Mouse (Mus musculus): Measurements from ENCODE around the gene Aldh6a1. TPM values are rescaled to one million over a fixed set of nuclear protein-coding genes. Genes with fewer than 3 reads are reported as not detected.

Gene Aldh6a1
- polyA plus RNA-seq, 1 experiment from 2014 or later = 54.4 TPM

GRCm38 (mm10) chr12:84402923-84403322 lies 47.9 kb downstream of the Aldh6a1 start:
- H3K4me3 ChIP-seq (ENCODE audit: low read length) = no peak overlapping the region
- 61% methylated on average over 9 of the region's 9 CpGs for WGBS
- H3K27ac ChIP-seq (ENCODE audit: low read length) = no peak overlapping the region
- H3K4me2 ChIP-seq (ENCODE audit: low read depth, low read length) = no peak overlapping the region
- no peaks in the 10 kb centered on the region for H3K36me3 ChIP-seq (ENCODE audit: control insufficient read depth, insufficient read depth, low read length)
- no peak overlapping the region for H3K9ac ChIP-seq (ENCODE audit: low read length)
- peaks cover 3% of the 10 kb centered on the region for H3K4me1 ChIP-seq (replicated peaks; ENCODE audit: control insufficient read depth, insufficient read depth, low read length)
- no peak for ATAC-seq (ENCODE audit: low read depth)
- H3K27me3 ChIP-seq (ENCODE audit: control insufficient read depth, insufficient read depth, low read depth, low read length) = no peaks in the 10 kb centered on the region
- H3K9me3 ChIP-seq (ENCODE audit: control insufficient read depth, low read length) = no peaks in the 10 kb centered on the region

DNA sequence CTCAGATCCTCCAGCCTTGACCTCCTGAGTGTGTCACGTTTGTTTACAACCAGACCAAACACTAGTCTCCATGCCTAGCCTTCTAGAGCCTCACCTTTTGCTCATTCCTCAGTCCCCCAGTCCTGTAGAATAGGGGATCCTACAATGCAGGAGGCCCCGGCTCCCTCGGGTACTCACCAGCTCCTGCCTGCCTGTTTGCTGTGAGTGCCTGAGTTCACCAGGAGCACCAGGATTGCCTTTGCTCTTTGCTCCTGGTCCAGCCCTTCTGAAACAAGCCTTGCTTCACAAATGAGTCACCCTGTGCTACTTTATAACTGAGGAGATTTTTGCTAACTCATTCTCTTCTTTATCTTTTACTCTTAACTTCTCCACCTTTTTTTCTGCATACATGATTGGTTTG lies 50.2 kb downstream of the Aldh6a1 start:
- ATAC-seq (ENCODE audit: low read depth) = no peak
- no peak overlapping the region for H3K4me3 ChIP-seq (ENCODE audit: low read length)
- no peak overlapping the region for H3K9ac ChIP-seq (ENCODE audit: low read length)
- no peaks in the 10 kb centered on the region for H3K9me3 ChIP-seq (ENCODE audit: control insufficient read depth, low read length)
- H3K27me3 ChIP-seq (ENCODE audit: control insufficient read depth, insufficient read depth, low read depth, low read length) = no peaks in the 10 kb centered on the region
- H3K4me1 ChIP-seq (replicated peaks; ENCODE audit: control insufficient read depth, insufficient read depth, low read length) = no peaks in the 10 kb centered on the region; the same call in 1 of the 2 replicates
- no peak overlapping the region for H3K27ac ChIP-seq (ENCODE audit: low read length)
- WGBS = 28% methylated on average over 3 of the region's 3 CpGs
- H3K36me3 ChIP-seq (ENCODE audit: control insufficient read depth, insufficient read depth, low read length) = no peaks in the 10 kb centered on the region
- no peak overlapping the region for H3K4me2 ChIP-seq (ENCODE audit: low read depth, low read length)

- H3K27me3 ChIP-seq (ENCODE audit: control insufficient read depth, insufficient read depth, low read depth, low read length) = no peaks in the 10 kb centered on the region
- 65% methylated on average over 3 of the region's 3 CpGs for WGBS
- no peak overlapping the region for H3K4me2 ChIP-seq (ENCODE audit: low read depth, low read length)
- no peaks in the 10 kb centered on the region for H3K9me3 ChIP-seq (ENCODE audit: control insufficient read depth, low read length)
- H3K4me3 ChIP-seq (ENCODE audit: low read length) = no peak overlapping the region
- H3K9ac ChIP-seq (ENCODE audit: low read length) = no peak overlapping the region
- no peaks in the 10 kb centered on the region; the same call in 1 of the 2 replicates for H3K4me1 ChIP-seq (replicated peaks; ENCODE audit: control insufficient read depth, insufficient read depth, low read length)
- ATAC-seq (ENCODE audit: low read depth) = no peak
- H3K27ac ChIP-seq (ENCODE audit: low read length) = no peak overlapping the region
- H3K36me3 ChIP-seq (ENCODE audit: control insufficient read depth, insufficient read depth, low read length) = no peaks in the 10 kb centered on the region
Observed at GRCm38 (mm10) chr12:84400068-84400467, 50.7 kb downstream of the Aldh6a1 start.

- no peaks in the 10 kb centered on the region for H3K36me3 ChIP-seq (ENCODE audit: control insufficient read depth, insufficient read depth, low read length)
- no peak overlapping the region for H3K27ac ChIP-seq (ENCODE audit: low read length)
- no peaks in the 10 kb centered on the region for H3K27me3 ChIP-seq (ENCODE audit: control insufficient read depth, insufficient read depth, low read depth, low read length)
- no peak overlapping the region for H3K9ac ChIP-seq (ENCODE audit: low read length)
- WGBS = 42% methylated on average over 9 of the region's 9 CpGs
- no peaks in the 10 kb centered on the region; the same call in 1 of the 2 replicates for H3K4me1 ChIP-seq (replicated peaks; ENCODE audit: control insufficient read depth, insufficient read depth, low read length)
- no peaks in the 10 kb centered on the region for H3K9me3 ChIP-seq (ENCODE audit: control insufficient read depth, low read length)
- ATAC-seq (ENCODE audit: low read depth) = no peak
- H3K4me3 ChIP-seq (ENCODE audit: low read length) = no peak overlapping the region
- no peak overlapping the region for H3K4me2 ChIP-seq (ENCODE audit: low read depth, low read length)
Observed at GRCm38 (mm10) chr12:84399663-84400062, 51.1 kb downstream of the Aldh6a1 start.

- Histone ChIP-seq H3K27ac (ENCODE audit: low read length) (no peak overlapping the region), H3K9me3 (ENCODE audit: control insufficient read depth, low read length) (no peaks in the 10 kb centered on the region), H3K4me2 (ENCODE audit: low read depth, low read length) (no peak overlapping the region), H3K27me3 (ENCODE audit: control insufficient read depth, insufficient read depth, low read depth, low read length) (no peaks in the 10 kb centered on the region), H3K9ac (ENCODE audit: low read length) (no peak overlapping the region), H3K4me1 (replicated peaks; ENCODE audit: control insufficient read depth, insufficient read depth, low read length) (no peaks in the 10 kb centered on the region; the same call in 1 of the 2 replicates), H3K36me3 (ENCODE audit: control insufficient read depth, insufficient read depth, low read length) (no peaks in the 10 kb centered on the region), H3K4me3 (ENCODE audit: low read length) (no peak overlapping the region)
- WGBS = 66% methylated on average over 9 of the region's 9 CpGs
- no peak for ATAC-seq (ENCODE audit: low read depth)
Observed at GRCm38 (mm10) chr12:84399135-84399534, 51.7 kb downstream of the Aldh6a1 start.

- 69% methylated on average over 5 of the region's 5 CpGs for WGBS
- no peak overlapping the region for H3K27ac ChIP-seq (ENCODE audit: low read length)
Observed at GRCm38 (mm10) chr12:84398629-84399028, 52.2 kb downstream of the Aldh6a1 start.

DNA sequence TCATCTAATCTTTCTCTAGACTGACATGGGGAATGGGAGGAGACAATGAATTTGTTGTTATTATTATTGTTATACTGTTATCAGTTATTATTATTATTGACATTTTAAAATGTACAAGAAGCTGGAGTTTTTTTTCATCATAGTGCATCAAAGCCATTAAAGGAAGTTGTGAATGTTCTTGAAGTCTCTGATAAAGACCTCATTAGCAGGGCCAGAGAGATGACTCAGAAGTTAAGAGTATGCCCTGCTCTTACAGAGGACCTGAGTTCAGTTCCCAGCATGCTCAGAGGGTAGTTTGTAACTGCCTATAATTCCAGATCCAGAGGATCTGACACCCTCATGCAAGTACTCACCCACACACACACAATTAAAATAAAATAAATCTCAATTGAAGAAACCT lies 53.1 kb downstream of the Aldh6a1 start:
- H3K4me2 ChIP-seq (ENCODE audit: low read depth, low read length) = no peak overlapping the region
- no peak overlapping the region for H3K4me3 ChIP-seq (ENCODE audit: low read length)
- no peaks in the 10 kb centered on the region; the same call in 1 of the 2 replicates for H3K4me1 ChIP-seq (replicated peaks; ENCODE audit: control insufficient read depth, insufficient read depth, low read length)
- no peaks in the 10 kb centered on the region for H3K27me3 ChIP-seq (ENCODE audit: control insufficient read depth, insufficient read depth, low read depth, low read length)
- H3K36me3 ChIP-seq (ENCODE audit: control insufficient read depth, insufficient read depth, low read length) = no peaks in the 10 kb centered on the region
- no peak overlapping the region for H3K27ac ChIP-seq (ENCODE audit: low read length)
- no peak overlapping the region for H3K9ac ChIP-seq (ENCODE audit: low read length)
- ATAC-seq (ENCODE audit: low read depth) = no peak
- H3K9me3 ChIP-seq (ENCODE audit: control insufficient read depth, low read length) = no peaks in the 10 kb centered on the region

More at GRCm38 (mm10) chr12:84398629-84399028, 52.2 kb downstream of the Aldh6a1 start:
- no peak for ATAC-seq (ENCODE audit: low read depth)
- Histone ChIP-seq H3K4me3 (ENCODE audit: low read length) (no peak overlapping the region), H3K4me2 (ENCODE audit: low read depth, low read length) (no peak overlapping the region), H3K9me3 (ENCODE audit: control insufficient read depth, low read length) (no peaks in the 10 kb centered on the region), H3K27me3 (ENCODE audit: control insufficient read depth, insufficient read depth, low read depth, low read length) (no peaks in the 10 kb centered on the region), H3K9ac (ENCODE audit: low read length) (no peak overlapping the region), H3K4me1 (replicated peaks; ENCODE audit: control insufficient read depth, insufficient read depth, low read length) (no peaks in the 10 kb centered on the region; the same call in 1 of the 2 replicates), H3K36me3 (ENCODE audit: control insufficient read depth, insufficient read depth, low read length) (no peaks in the 10 kb centered on the region)

DNA sequence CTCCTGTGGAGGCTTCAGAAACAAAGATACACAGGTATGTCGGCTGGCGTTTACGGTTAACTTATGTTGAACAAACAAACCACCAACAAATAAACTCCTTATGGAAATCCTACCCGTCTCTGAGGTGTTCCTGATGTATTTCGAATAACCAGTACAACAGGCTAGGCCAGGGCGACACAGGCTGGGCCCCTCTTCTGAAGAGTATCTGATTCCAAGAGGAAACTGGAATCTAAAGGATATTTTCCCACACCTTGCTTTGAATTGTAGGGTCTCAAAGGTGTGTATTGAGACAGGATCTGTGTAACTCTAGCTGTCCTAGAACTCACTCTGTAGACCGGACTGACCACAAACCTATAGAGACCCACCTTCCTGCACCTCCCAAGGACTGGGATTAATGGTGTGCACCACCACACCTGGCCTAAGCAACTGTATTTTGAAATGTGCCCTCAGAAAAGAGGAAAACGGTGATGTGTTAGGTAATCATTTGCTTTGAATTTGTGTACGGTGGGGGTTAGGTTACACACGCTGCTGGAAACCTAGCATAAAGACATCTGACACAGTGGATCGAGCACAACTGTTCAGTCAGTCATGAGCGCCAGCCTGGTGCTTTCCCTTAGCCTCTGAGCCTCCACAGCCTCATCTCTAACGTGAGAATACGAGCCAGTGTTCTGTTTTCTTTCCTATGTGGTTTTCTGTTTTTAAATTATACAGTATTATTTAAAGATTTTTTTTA lies 53.7 kb downstream of the Aldh6a1 start:
- Histone ChIP-seq H3K27ac (ENCODE audit: low read length) (no peak overlapping the region), H3K27me3 (ENCODE audit: control insufficient read depth, insufficient read depth, low read depth, low read length) (no peaks in the 10 kb centered on the region), H3K9ac (ENCODE audit: low read length) (no peak overlapping the region), H3K4me2 (ENCODE audit: low read depth, low read length) (no peak overlapping the region), H3K4me3 (ENCODE audit: low read length) (no peak overlapping the region), H3K4me1 (replicated peaks; ENCODE audit: control insufficient read depth, insufficient read depth, low read length) (no peaks in the 10 kb centered on the region; the same call in 1 of the 2 replicates), H3K9me3 (ENCODE audit: control insufficient read depth, low read length) (no peaks in the 10 kb centered on the region), H3K36me3 (ENCODE audit: control insufficient read depth, insufficient read depth, low read length) (no peaks in the 10 kb centered on the region)
- no peak for ATAC-seq (ENCODE audit: low read depth)
- WGBS = 77% methylated on average over 14 of the region's 14 CpGs

GRCm38 (mm10) chr12:84393847-84394246 lies 57.0 kb downstream of the Aldh6a1 start:
- no peak for ATAC-seq (ENCODE audit: low read depth)
- 83% methylated on average over 5 of the region's 5 CpGs for WGBS
- no peaks in the 10 kb centered on the region for H3K27me3 ChIP-seq (ENCODE audit: control insufficient read depth, insufficient read depth, low read depth, low read length)

More at GRCm38 (mm10) chr12:84393847-84394246, 57.0 kb downstream of the Aldh6a1 start:
- Histone ChIP-seq H3K4me3 (ENCODE audit: low read length) (no peak overlapping the region), H3K9ac (ENCODE audit: low read length) (no peak overlapping the region), H3K36me3 (ENCODE audit: control insufficient read depth, insufficient read depth, low read length) (no peaks in the 10 kb centered on the region), H3K9me3 (ENCODE audit: control insufficient read depth, low read length) (no peaks in the 10 kb centered on the region), H3K4me1 (replicated peaks; ENCODE audit: control insufficient read depth, insufficient read depth, low read length) (no peaks in the 10 kb centered on the region), H3K4me2 (ENCODE audit: low read depth, low read length) (no peak overlapping the region), H3K27ac (ENCODE audit: low read length) (no peak overlapping the region)

Data from lung, embryonic 16.5 days (tissue).